Mouse (Mus musculus): ENCODE measurements around the gene Hist1h3g. TPM values are rescaled to one million over a fixed set of nuclear protein-coding genes. Genes with fewer than 3 reads are reported as not detected.
"Not testable (repeated sequence)": the region's sequence is repeated elsewhere in the genome, so short reads cannot be mapped to it uniquely, and the experiment has no call there.

The Hist1h3g gene
- polyA plus RNA-seq, 1 experiment: 5.5 TPM

DNA sequence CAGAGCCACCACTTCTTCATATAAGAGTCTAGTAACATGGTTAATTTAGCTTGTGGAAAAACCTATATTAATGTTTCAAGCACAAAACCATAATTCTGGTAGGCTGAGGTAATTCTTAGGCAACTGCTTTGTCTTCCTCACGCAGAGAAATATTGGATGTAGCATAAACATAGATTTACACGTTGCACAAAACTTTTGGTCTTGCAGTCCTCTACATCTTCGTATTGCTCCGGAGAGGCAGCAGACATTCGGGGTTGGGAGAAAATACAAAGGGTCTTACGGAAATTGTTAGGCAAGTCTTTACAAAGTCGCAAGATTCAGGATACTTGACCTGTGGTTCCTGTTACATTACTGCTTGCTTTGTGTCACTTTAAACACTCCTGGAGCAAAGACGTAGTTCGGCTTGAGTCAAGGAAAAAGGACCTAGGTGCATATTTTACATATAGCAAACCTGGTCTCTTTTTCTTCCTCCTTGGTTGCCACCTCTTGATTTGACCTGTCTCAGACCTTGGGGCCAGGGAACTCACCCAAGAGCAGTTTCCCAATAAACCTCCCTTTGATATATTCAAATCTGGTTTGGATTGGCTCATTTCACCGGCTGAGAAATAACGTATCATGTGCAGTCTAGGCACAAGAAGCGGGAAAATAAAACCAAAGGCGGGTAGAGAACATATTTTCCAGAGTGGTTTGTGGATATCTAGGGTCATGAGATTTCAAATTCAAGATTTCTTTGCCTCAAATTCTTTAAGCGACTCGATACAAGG is 672 bp upstream of the Hist1h3g start:
- Histone ChIP-seq H3ac (ENCODE audit: control insufficient read depth, insufficient read length, low read depth) (peak overlapping the region; percentile 81), H3K27me3 (ENCODE audit: control insufficient read depth, insufficient read depth, insufficient read length) (no peaks in the 10 kb centered on the region), H3K4me3 (ENCODE audit: insufficient read depth, poor library complexity, severe bottlenecking) (peak overlapping the region; percentile 35), H3K79me2 (ENCODE audit: control insufficient read depth, insufficient read depth) (peaks cover 22% of the 10 kb centered on the region), H3K36me3 (ENCODE audit: control insufficient read depth, insufficient read depth) (no peaks in the 10 kb centered on the region), H3K79me3 (ENCODE audit: low read depth) (no peaks in the 10 kb centered on the region)
- TF ChIP-seq MYOG (IDR thresholded peaks at IDR 0.05; ENCODE audit: control insufficient read depth, extremely low read depth, insufficient read length): no peak
- peak; percentile 8 for TF ChIP-seq CEBPB (IDR thresholded peaks at IDR 0.05; ENCODE audit: low read depth)

DNA sequence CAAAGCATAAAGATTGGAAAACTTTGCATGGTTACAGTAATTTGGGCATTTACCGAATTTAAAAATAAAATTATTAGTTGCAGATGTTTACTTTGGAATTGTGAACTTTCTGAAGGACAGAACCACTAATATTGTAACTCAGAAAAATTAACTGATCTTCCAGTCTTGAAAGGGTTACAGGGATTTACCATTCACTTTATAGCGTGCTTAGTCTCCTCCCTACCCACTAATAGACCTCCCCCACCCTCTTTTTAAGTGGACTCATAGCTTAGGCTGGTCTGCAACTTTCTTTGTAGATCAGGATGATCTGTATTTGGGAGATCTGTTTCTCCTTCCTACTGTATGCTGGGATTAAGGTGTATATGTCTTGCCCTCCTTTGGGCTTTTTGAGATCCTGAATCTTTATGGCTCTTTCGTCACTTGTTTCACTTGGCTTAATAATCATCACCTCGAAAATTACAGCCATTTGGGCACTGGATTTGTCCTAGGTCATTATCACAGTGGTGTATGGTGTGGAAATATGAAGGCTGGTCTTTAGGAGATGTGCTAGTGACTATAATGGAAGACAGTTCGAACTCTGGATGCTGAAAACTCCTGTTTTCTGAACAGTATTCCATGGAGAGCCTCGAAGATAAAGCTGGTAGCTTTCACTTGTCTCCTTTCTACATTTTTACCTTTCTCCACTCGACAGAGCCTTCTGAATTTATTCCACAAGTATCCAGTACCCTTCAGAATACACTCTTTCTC is 1.0 kb downstream of the Hist1h3g start:
- TF ChIP-seq MAX (IDR thresholded peaks at IDR 0.05): no peak
- no peak for TF ChIP-seq USF1 (IDR thresholded peaks at IDR 0.05; ENCODE audit: low read depth)
- no peak for TF ChIP-seq MYOD1 (IDR thresholded peaks at IDR 0.05; ENCODE audit: control insufficient read depth, insufficient read length, low read depth)
- no peak for TF ChIP-seq FOSL1 (IDR thresholded peaks at IDR 0.05; ENCODE audit: insufficient read depth, low read length, poor library complexity, severe bottlenecking)
- no peak for TF ChIP-seq CEBPB (IDR thresholded peaks at IDR 0.05; ENCODE audit: low read depth)
- TF ChIP-seq MYOG (IDR thresholded peaks at IDR 0.05; ENCODE audit: control insufficient read depth, extremely low read depth, insufficient read length): no peak
- no peak for TF ChIP-seq CTCF (IDR thresholded peaks at IDR 0.05; ENCODE audit: control insufficient read depth, insufficient read depth, insufficient read length)
- peak overlapping the region; percentile 44 for H3ac ChIP-seq (ENCODE audit: control insufficient read depth, insufficient read length, low read depth)
- peaks cover 22% of the 10 kb centered on the region for H3K79me2 ChIP-seq (ENCODE audit: control insufficient read depth, insufficient read depth)
- H3K27me3 ChIP-seq (ENCODE audit: control insufficient read depth, insufficient read depth, insufficient read length): no peaks in the 10 kb centered on the region
- H3K4me3 ChIP-seq (ENCODE audit: insufficient read depth, poor library complexity, severe bottlenecking): peak overlapping the region; percentile 36
- no peaks in the 10 kb centered on the region for H3K79me3 ChIP-seq (ENCODE audit: low read depth)
- no peaks in the 10 kb centered on the region for H3K36me3 ChIP-seq (ENCODE audit: control insufficient read depth, insufficient read depth)

DNA sequence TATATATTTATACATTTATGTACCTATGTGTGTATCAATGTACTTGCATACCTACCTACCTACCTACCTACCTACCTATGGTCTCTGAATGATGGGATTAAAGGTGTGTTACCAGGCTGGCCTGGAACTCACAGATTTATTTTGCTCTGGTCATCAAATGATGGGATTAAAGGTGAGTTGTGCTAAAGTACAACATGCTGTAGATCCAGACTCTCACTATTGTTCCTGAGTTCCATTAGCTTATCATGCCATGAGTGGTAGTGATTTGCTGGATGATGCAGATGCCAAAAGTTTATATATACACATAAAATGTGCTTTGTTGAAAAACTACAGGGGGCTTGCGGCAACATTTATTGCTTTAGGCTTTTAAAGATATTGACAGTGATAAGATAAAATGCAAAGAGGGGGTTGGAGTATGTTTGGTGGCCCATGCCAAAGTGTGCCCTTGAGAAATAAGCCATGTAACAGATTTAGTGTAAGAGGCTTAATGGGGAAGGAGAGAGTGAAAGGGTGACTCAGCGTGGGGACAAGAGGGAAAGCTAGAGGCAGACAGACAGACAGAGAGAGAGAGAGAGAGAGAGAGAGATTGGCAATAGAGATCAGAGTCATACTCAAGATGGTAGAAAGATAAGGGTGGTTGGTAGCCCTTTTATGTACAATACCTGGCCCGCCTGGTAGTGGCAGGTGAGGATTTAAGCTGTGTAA is 1.9 kb downstream of the Hist1h3g start:
- no peaks in the 10 kb centered on the region for H3K79me3 ChIP-seq (ENCODE audit: low read depth)
- no peaks in the 10 kb centered on the region for H3K36me3 ChIP-seq (ENCODE audit: control insufficient read depth, insufficient read depth)
- H3K79me2 ChIP-seq (ENCODE audit: control insufficient read depth, insufficient read depth): peaks cover 22% of the 10 kb centered on the region
- TF ChIP-seq CEBPB (IDR thresholded peaks at IDR 0.05; ENCODE audit: low read depth) (no peak), MYOD1 (IDR thresholded peaks at IDR 0.05; ENCODE audit: control insufficient read depth, insufficient read length, low read depth) (no peak), FOSL1 (IDR thresholded peaks at IDR 0.05; ENCODE audit: insufficient read depth, low read length, poor library complexity, severe bottlenecking) (no peak), MYOG (IDR thresholded peaks at IDR 0.05; ENCODE audit: control insufficient read depth, extremely low read depth, insufficient read length) (no peak), CTCF (IDR thresholded peaks at IDR 0.05; ENCODE audit: control insufficient read depth, insufficient read depth, insufficient read length) (no peak), MAX (IDR thresholded peaks at IDR 0.05) (no peak), USF1 (IDR thresholded peaks at IDR 0.05; ENCODE audit: low read depth) (no peak)
- H3K4me3 ChIP-seq (ENCODE audit: insufficient read depth, poor library complexity, severe bottlenecking): no peak overlapping the region
- H3ac ChIP-seq (ENCODE audit: control insufficient read depth, insufficient read length, low read depth): peak overlapping the region; percentile 44
- no peaks in the 10 kb centered on the region for H3K27me3 ChIP-seq (ENCODE audit: control insufficient read depth, insufficient read depth, insufficient read length)

DNA sequence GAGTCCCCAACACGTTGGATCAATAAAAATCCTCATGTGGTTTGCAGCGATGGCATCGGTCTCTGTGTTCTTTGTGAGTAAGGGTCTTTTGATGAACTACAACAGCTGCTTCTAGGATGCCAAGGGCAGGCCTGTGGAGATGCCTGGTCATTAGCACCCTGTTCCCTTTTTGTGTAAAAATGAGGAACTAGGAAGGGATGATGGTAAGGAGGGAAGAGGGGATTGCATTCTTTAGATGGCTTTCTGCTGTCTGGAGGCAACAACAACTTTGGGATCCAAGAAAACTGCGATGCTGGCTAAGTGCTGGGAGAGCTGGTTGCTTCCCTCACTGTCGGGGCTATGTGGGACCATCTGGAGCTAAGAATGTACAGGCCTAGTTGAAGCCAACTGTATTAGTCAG is 3.0 kb downstream of the Hist1h3g start:
- peaks cover 22% of the 10 kb centered on the region for H3K79me2 ChIP-seq (ENCODE audit: control insufficient read depth, insufficient read depth)
- no peaks in the 10 kb centered on the region for H3K27me3 ChIP-seq (ENCODE audit: control insufficient read depth, insufficient read depth, insufficient read length)
- peak overlapping the region; percentile 50 for H3ac ChIP-seq (ENCODE audit: control insufficient read depth, insufficient read length, low read depth)
- H3K4me3 ChIP-seq (ENCODE audit: insufficient read depth, poor library complexity, severe bottlenecking): peak overlapping the region; percentile 8
- no peaks in the 10 kb centered on the region for H3K79me3 ChIP-seq (ENCODE audit: low read depth)
- TF ChIP-seq MYOG (IDR thresholded peaks at IDR 0.05; ENCODE audit: control insufficient read depth, extremely low read depth, insufficient read length) (no peak), CTCF (IDR thresholded peaks at IDR 0.05; ENCODE audit: control insufficient read depth, insufficient read depth, insufficient read length) (no peak), CEBPB (IDR thresholded peaks at IDR 0.05; ENCODE audit: low read depth) (no peak), MAX (IDR thresholded peaks at IDR 0.05) (no peak), MYOD1 (IDR thresholded peaks at IDR 0.05; ENCODE audit: control insufficient read depth, insufficient read length, low read depth) (no peak)
- no peaks in the 10 kb centered on the region for H3K36me3 ChIP-seq (ENCODE audit: control insufficient read depth, insufficient read depth)

DNA sequence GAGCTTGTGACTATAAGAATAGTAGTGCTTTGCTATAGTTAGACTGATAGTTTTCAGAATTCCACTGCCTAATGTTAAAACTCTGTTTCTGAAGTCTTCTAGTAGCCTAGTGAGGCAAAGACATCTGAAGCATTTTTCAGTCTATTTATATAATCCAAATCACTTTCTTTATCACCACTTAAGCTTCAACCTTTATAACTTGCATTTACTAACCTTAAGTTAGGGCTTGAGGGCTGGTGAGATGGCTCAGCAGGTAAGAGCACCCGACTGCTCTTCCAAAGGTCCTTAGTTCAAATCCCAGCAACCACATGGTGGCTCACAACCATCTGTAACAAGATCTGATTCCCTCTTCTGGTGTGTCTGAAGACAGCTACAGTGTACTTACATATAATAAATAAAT is 4.6 kb downstream of the Hist1h3g start:
- H3K27me3 ChIP-seq (ENCODE audit: control insufficient read depth, insufficient read depth, insufficient read length); H3K36me3 ChIP-seq (ENCODE audit: control insufficient read depth, insufficient read depth); H3K79me3 ChIP-seq (ENCODE audit: low read depth); H3ac ChIP-seq (ENCODE audit: control insufficient read depth, insufficient read length, low read depth); H3K4me3 ChIP-seq (ENCODE audit: insufficient read depth, poor library complexity, severe bottlenecking): not testable (repeated sequence)
- peaks cover 22% of the 10 kb centered on the region for H3K79me2 ChIP-seq (ENCODE audit: control insufficient read depth, insufficient read depth)

All from C2C12 (cell line).